Mouse (Mus musculus): ENCODE results near the gene D630045J12Rik.

- no peak for TF ChIP-seq CTCF (IDR thresholded peaks at IDR 0.05; ENCODE audit: control insufficient read depth, insufficient read depth, insufficient read length)
- no peak for TF ChIP-seq MYOD1 (IDR thresholded peaks at IDR 0.05; ENCODE audit: control insufficient read depth, insufficient read length, low read depth)
- no peak for TF ChIP-seq CEBPB (IDR thresholded peaks at IDR 0.05; ENCODE audit: low read depth)
- no peak for TF ChIP-seq USF1 (IDR thresholded peaks at IDR 0.05; ENCODE audit: low read depth)
- TF ChIP-seq MAX (IDR thresholded peaks at IDR 0.05): no peak
- no peak for TF ChIP-seq MYOG (IDR thresholded peaks at IDR 0.05; ENCODE audit: control insufficient read depth, extremely low read depth, insufficient read length)
These were observed 2.0 kb upstream of the D630045J12Rik start for GRCm38 (mm10) chr6:38255794-38256193.
